Mouse (Mus musculus) layer of hippocampus, adult 2 months (tissue): ENCODE measurements at regions not wholly inside any gene's neighbourhood (a gene's known extent, or its start where the extent isn't known, plus 50 kb on each side); places are given as distances from the start of the nearest gene placed in this dataset.

Experiments used
- DNase-seq, 2 experiments: peaks; one replicate each; pipeline ENCODE4 v3.0.0; 2022; ENCODE audit warnings: low spot score in 2 of 2
- H3K27ac ChIP-seq: fragments of 200-600 bp; 2 replicates; pipeline ENCODE4 v1.8.1; 2022
- H3K4me3 ChIP-seq: fragments of 200-600 bp; 2 replicates; pipeline ENCODE4 v1.8.1; 2022; ENCODE audit warnings: mild to moderate bottlenecking
- CTCF ChIP-seq: fragments of 200-600 bp; conservative IDR thresholded peaks from 2 replicates; pipeline ENCODE4 v1.8.1; 2022; ENCODE audit warnings: antibody characterized with exemption, mild to moderate bottlenecking, moderate library complexity

DNA sequence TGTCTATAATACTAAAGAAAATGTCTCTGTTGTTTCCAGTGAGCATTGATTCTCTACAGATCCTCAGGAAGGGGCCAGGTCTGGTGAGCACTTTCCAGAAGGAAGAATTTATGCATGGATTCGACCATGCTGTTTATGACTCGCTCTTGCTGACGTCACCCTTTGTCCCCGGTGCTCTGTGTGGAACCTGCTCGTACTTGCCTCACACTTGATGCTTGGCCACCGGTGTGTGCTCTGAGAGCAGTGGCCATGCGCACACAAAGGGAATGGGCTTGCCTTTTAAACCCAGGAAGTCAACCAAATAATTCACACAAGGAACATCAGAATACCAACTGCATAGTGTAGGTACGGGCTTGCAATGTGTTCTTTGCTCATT lies 79.5 kb upstream of the S1pr3 start:
- Histone ChIP-seq H3K4me3 (no peak overlapping the region), H3K27ac (no peak overlapping the region)
- DNase-seq = no peak
- TF ChIP-seq CTCF = no peak

DNA sequence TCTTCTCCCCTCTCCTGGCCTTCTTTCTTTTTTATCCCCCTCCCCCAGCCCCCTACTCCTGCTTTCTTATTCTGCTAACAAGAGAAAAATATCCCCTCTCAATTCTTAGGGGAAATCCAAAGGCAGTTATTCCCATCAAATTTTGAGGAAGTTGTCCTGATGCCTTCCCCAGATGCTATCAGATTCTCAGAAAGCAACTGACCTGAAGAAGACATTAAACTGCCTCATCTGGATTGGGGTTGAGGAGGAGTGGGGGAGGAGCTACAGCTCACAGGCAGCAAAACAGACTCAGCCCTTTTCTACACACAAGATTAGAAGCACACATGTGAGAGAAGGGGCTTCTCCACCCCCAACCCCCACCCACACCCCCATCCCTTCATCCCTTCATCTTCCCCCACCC lies 78.7 kb upstream of the S1pr3 start:
- TF ChIP-seq CTCF = no peak
- Histone ChIP-seq H3K4me3 (no peak overlapping the region), H3K27ac (no peak overlapping the region)
- DNase-seq = no peak

DNA sequence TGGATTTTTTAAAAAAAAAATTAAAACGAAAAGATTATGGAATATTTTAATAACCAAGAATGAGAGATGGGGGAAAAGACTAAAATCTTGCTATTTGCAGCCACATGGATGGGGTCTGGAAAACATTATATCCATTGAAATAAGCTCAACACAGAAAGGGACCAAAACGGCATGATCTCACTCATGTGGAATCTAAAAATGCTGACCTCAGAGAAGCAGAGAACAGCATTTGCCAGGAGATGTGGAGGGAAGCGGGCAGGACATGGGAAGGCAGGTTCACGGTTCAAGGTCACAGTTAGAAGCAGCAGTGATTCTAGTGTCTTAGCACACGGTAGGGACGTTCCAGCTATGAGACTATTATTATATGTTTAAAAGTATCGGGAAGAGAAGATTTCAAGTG lies 76.2 kb upstream of the S1pr3 start:
- TF ChIP-seq CTCF = no peak
- no peak for DNase-seq
- H3K27ac ChIP-seq = no peak overlapping the region
- no peak overlapping the region for H3K4me3 ChIP-seq

DNA sequence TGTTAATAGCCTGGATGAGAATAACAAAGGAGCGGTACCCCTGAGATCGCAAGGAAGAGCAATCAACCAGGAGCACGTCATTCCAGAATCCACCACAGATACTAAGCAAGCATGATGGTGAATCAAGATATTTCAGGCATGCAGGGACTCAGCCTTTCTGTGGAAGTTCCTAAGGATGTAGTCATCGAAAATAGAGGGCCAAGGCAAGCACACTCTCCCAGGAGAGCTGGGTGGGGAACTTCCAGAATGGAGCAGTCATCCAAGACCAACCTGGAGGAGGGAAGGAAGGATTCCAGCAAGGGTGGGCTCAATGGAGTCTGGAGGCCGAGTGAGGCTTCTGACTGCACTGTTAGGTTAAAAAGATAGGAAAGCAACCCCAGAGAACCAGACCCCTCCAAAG lies 75.0 kb upstream of the S1pr3 start:
- H3K4me3 ChIP-seq = no peak overlapping the region
- TF ChIP-seq CTCF = no peak
- no peak overlapping the region for H3K27ac ChIP-seq

DNA sequence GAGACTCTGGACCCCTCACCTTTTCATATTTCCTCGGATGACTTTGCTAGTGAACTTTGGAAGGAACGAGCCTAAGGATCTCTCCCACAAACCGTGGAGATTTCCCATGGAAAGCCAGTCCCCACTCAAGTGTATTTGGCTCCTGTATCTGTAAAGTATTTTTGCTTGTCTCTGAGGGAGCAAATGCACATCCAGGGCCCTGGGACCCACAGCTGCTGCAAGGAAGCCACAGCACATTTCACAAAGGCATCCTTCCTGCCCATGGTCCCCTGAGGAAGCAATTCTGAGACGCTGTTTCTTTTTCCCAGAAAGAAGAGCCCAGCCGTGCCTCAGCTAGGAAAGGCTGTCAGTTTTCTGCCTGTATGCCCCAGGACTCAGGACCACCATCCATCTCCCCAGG lies 71.7 kb upstream of the S1pr3 start:
- no peak for DNase-seq
- Histone ChIP-seq H3K27ac (no peak overlapping the region), H3K4me3 (no peak overlapping the region)
- no peak for TF ChIP-seq CTCF

More for the DNA sequence above, 75.0 kb upstream of the S1pr3 start:
- DNase-seq = no peak

DNA sequence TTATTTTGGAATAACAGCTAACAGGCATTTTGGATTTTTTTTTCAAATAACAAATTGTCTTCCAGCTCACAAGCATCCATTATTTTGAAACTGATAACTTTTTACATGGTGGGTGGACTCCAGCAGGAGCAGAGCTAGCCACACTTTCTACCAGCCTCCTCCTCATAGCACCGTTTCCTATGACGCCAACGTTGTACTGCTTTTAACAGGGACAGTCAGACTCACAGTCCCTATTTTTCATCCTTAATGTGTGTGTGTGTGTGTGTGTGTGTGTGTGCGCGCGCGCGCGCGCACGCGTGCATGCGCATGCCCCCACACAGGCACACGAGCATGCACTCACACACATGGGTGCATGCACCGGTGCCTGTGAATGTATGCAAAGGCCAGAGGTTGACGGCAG lies 70.5 kb upstream of the S1pr3 start:
- no peak overlapping the region for H3K27ac ChIP-seq
- no peak for TF ChIP-seq CTCF
- H3K4me3 ChIP-seq = no peak overlapping the region
- no peak for DNase-seq

DNA sequence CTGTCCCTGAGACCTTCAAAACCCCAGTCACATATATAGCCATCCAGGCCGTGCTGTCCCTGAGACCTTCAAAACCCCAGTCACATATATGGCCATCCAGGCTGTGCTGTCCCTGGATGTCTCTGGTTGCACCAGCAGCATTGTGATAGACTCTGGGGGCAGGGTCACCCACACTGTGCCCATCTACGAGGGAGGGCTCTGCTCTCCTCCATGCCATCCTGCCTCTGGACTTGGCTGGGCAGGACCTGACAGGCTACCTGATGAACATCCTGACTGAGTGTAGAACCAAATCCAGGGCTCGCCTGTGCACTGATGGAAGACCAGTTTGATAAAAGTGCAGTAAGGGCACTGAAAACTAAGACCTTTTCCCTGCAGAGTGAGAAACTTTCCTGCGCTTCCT lies 63.1 kb upstream of the S1pr3 start:
- no peak for TF ChIP-seq CTCF
- Histone ChIP-seq H3K4me3 (no peak overlapping the region), H3K27ac (no peak overlapping the region)
- no peak for DNase-seq

DNA sequence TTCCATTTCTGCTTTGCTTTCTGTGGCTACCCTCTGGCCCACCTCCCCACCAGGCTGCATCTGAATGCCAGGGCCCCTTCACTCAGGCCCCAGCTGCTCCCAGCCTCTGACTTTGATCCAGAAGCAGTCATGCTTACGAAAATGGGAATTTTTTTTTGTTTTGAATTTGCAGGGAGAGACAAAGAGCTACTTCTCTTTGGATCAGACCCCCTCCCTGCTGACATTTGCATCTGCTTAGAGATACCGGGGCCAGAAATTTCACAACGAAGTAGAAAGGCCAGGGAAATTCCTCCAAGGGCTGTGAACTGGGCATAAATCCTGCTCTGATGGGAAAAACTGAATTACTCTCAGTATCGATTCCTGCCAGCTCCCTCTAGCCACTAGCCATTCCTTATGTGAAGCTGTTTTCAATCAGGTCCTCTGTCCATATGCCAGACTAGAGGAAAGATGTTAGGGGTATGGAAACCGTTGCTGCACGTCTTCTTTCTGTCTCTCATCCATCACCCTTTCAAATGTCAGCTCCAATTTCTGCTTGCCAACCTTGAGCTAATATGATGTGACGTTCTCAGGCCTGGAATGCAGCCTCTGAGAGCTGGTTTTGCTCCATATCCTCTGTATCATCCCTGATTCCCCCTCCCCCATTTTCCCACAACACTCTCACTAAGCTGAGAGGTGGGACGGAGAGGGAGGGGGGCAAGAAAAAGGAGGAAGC lies 62.4 kb upstream of the S1pr3 start:
- H3K4me3 ChIP-seq = no peak overlapping the region
- DNase-seq = no peak
- H3K27ac ChIP-seq = 0 out of 2 replicates have a peak overlapping the region, but pooled peaks have one; percentile 4

DNA sequence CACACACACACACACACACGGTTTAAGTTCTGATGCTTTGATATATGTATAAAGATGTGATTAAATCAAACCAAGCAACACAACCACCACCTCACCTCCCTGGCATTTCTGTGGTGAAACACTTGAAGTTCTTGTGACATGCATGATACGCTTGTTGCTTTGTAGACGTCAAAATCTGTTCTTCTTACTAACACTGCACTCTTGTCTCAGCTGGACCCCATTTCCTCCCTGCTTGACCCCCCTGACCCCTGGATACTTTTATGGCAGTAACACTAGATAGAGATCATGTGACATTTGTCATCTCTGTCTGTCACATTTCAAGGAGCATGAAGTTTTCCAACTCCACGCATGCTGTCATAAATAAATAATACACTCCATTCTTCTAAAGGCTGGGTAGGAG lies 59.7 kb upstream of the S1pr3 start:
- no peak for DNase-seq
- H3K27ac ChIP-seq = no peak overlapping the region
- TF ChIP-seq CTCF = no peak
- H3K4me3 ChIP-seq = no peak overlapping the region

More for the DNA sequence above, 62.4 kb upstream of the S1pr3 start:
- TF ChIP-seq CTCF = no peak

DNA sequence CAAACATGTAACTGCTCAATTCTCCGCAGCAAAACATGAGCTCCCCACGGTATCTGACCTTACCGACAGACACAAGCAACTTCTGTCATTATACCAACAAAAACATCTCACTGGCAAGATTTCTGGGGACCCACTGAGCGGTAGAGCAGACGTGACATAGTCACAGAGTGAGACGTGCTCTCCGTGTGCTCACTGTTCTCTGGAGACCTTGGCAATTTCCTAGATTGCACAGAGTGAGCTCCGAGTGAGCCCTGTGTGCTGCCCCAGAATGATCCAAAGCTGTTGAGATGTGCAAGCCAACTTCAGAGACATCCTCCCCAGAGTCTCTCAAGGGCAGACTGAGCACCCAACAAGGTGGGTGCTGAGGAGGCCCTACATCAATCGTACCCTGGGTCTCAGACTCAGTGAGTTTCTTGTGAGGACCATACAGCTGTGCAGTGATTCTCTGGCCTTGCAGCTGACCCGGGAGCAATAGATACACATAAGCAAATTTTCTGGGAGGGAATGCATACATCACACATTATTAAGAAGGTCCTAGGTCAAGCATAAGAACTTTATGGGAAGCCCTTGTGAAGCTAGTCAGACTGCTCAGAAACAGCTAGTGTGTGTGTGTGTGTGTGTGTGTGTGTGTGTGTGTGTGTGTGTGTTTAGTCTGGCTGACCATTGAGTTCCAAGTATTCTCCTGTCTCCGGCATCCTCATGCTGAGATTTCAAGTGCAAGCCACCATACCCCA lies 58.5 kb upstream of the S1pr3 start:
- TF ChIP-seq CTCF = no peak
- Histone ChIP-seq H3K4me3 (no peak overlapping the region), H3K27ac (no peak overlapping the region)
- no peak for DNase-seq

DNA sequence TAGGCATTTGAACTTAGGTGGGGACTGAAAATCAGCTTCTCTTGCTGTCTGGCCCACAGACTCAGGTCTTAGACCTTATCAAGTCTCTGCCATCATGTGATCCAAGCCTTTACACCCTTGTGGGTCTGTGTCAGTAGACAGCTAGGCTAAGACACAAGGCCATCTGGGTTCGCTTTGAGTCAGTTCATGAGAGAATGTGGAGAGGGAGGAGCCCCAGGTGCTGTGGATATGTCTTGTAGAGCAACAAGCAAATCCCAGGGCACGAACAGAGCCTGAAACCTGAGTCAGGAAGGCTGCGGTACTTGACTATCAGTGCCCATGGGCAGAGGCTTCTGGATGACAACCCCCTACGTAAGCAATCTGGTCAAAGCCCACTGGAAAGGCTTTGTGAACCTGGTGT lies 55.6 kb upstream of the S1pr3 start:
- TF ChIP-seq CTCF = no peak
- no peak for DNase-seq
- H3K27ac ChIP-seq = no peak overlapping the region
- no peak overlapping the region for H3K4me3 ChIP-seq

DNA sequence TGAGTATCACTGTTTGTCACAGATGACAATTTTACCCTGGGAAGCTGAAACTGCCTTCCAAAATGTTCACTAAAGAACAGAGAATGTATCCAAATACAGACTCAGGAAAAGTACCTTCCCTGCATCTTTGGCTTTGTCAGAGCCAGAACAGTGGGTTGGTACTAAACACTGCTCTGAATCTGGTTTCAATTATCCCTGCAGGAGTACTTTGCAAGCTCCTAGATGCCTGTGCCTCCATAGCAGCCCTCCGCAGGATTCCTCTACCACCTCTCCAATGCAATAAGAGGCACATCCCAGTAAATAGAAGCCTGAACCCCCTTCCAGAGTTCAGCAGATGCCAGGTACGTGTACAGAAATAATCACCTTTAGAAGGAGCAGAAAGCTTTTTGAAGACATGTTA lies 52.9 kb upstream of the S1pr3 start:
- Histone ChIP-seq H3K27ac (no peak overlapping the region), H3K4me3 (no peak overlapping the region)
- DNase-seq = no peak
- no peak for TF ChIP-seq CTCF
